Mouse (Mus musculus): ENCODE results near the gene Cox7a1.

- TF ChIP-seq POLR2A (IDR thresholded peaks at IDR 0.05; ENCODE audit: low read depth, low read length) (no peak), E2F4 (IDR thresholded peaks at IDR 0.05; ENCODE audit: insufficient replicate concordance, low read depth, low read length) (no peak), KAT2A (IDR thresholded peaks at IDR 0.05; ENCODE audit: insufficient replicate concordance, low read length) (no peak)
Observed at GRCm38 (mm10) chr7:30136826-30137225, 47.1 kb upstream of the Cox7a1 start.
